In the genomic region with DNA sequence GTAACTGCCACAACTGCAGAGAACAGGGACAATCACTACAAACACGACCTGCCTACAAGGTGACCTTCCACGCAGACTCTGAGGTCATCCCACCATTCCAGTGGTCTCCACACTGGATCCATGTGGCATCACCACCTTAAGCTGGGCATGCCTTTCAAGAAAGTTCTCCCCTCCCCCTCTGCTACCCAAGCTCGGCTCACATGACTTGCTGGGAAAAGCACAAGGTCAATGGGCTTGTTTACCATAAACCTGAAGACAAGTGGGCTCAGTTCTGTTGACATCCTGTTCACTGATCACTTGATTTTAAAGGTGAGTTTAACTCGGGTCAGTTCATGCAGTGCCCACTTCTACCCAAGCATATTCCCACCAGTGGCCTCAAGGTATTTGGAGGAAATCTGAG, we compare ENCODE assay signal across 22 mouse cellular contexts. TPM values are rescaled to one million over a fixed set of nuclear protein-coding genes. Genes with fewer than 3 reads are reported as not detected.
DNase-seq lines count a peak whose midpoint lies in the region; ATAC-seq and TF ChIP-seq lines count a peak whose summit lies in the region.
"Had no signal": no experiment of that assay in that cellular context is flagged by ENCODE, and none has a peak within 500 bp of the region (broad histone marks: within the 10 kb centered on the region; RNA-seq: fewer than 3 reads in every experiment).

No protein-coding gene starts in this region.

- no peaks in the 10 kb centered on the region for H3K36me3 ChIP-seq in hindbrain, postnatal 0 days (ENCODE audit: insufficient read depth, low read length)
- no peaks in the 10 kb centered on the region for H3K36me3 ChIP-seq in hindbrain, embryonic 16.5 days (ENCODE audit: control insufficient read depth, insufficient read depth, low read length)
- H3K36me3 ChIP-seq in ES-E14 (ENCODE audit: control insufficient read depth, insufficient read depth, low read length, poor library complexity, severe bottlenecking) = no peaks in the 10 kb centered on the region
- H3K36me3 ChIP-seq: hindbrain, embryonic 12.5 days had no signal

- H3K4me3 ChIP-seq in hindbrain, postnatal 0 days (ENCODE audit: low read length) = no peak overlapping the region
- no peak overlapping the region for H3K4me3 ChIP-seq in hindbrain, embryonic 16.5 days (ENCODE audit: low read length)
- no peak overlapping the region for H3K4me3 ChIP-seq in layer of hippocampus, adult 2 months
- no peak overlapping the region for H3K4me3 ChIP-seq in ES-E14 (ENCODE audit: insufficient read depth in 1 of 2, low read depth in 1 of 2, low read length in 2 of 2, poor library complexity in 1 of 2, severe bottlenecking in 1 of 2)
- no peak overlapping the region for H3K4me3 ChIP-seq in olfactory bulb, adult 2 months (ENCODE audit: insufficient read depth, low read depth, low read length)
- H3K4me3 ChIP-seq: hindbrain, embryonic 12.5 days; intestine, embryonic 15.5 days had no signal

- ATAC-seq in hindbrain, postnatal 0 days = no peak
- ATAC-seq in hindbrain, embryonic 16.5 days = no peak
- ATAC-seq: intestine, embryonic 15.5 days had no signal

- 71% methylated on average over 4 of the region's 4 CpGs for WGBS in hindbrain, postnatal 0 days
- WGBS in hindbrain, embryonic 16.5 days = 68% methylated on average over 4 of the region's 4 CpGs
- 68% methylated on average over 4 of the region's 4 CpGs for WGBS in olfactory bulb, adult 2 months

- H3K4me1 ChIP-seq in hindbrain, postnatal 0 days (ENCODE audit: insufficient read depth, low read length) = 0 out of 2 replicates have a peak, but pooled peaks cover 7% of the 10 kb centered on the region
- no peaks in the 10 kb centered on the region for H3K4me1 ChIP-seq in hindbrain, embryonic 16.5 days (ENCODE audit: control insufficient read depth, insufficient read depth, low read depth, low read length)
- peaks cover 0 to 26% of the 10 kb centered on the region in 2 experiments; a peak in 2 of 4 replicates for H3K4me1 ChIP-seq in ES-E14 (ENCODE audit: control insufficient read depth in 2 of 2, insufficient read depth in 2 of 2, low read length in 2 of 2, poor library complexity in 1 of 2)
- peaks cover 8% of the 10 kb centered on the region; the same call in 1 of the 2 replicates for H3K4me1 ChIP-seq in olfactory bulb, adult 2 months (ENCODE audit: control insufficient read depth, insufficient read depth, low read length)
- H3K4me1 ChIP-seq: intestine, embryonic 15.5 days had no signal

- TF ChIP-seq CTCF in hindbrain, postnatal 0 days (IDR thresholded peaks at IDR 0.05; ENCODE audit: low read depth) = no peak
- no peak for TF ChIP-seq CTCF in layer of hippocampus, adult 2 months (conservative IDR thresholded peaks at IDR 0.05)
- no peak for TF ChIP-seq CTCF in olfactory bulb, adult 2 months (IDR thresholded peaks at IDR 0.05; ENCODE audit: insufficient read depth, low read depth, low read length)

- in situ Hi-C loops in ES-E14 (cut with MboI; ENCODE audit: low sequenced_read_pairs in 2 of 2, unreplicated experiment in 2 of 2) = no loop called here

- no peak for DNase-seq in hindbrain, postnatal 0 days (ENCODE audit: low spot score)
- no peak for DNase-seq in layer of hippocampus, adult 2 months (ENCODE audit: low spot score in 2 of 2)
- no peak for DNase-seq in layer of hippocampus, postnatal 36 days
- DNase-seq in ES-E14 (ENCODE audit: low read depth, low spot score) = no peak
- DNase-seq in adrenal gland, adult (ENCODE audit: inconsistent age in 2 of 2, low spot score in 1 of 2) = no peak
- DNase-seq: cerebellum, adult 8-10 months; gastrocnemius, postnatal 14 days; left cerebral cortex, postnatal 4 days; lung, embryonic 14.5 days; lung, postnatal 4 days; retina, postnatal 1 day; thymus, adult 2 months had no signal

- no peak overlapping the region for H3K9ac ChIP-seq in hindbrain, postnatal 0 days (replicated peaks; ENCODE audit: low read length)
- H3K9ac ChIP-seq in hindbrain, embryonic 16.5 days (ENCODE audit: low read depth, low read length) = no peak overlapping the region
- no peak overlapping the region for H3K9ac ChIP-seq in ES-E14 (ENCODE audit: insufficient read depth, low read depth, low read length, poor library complexity, severe bottlenecking)
- H3K9ac ChIP-seq: hindbrain, embryonic 12.5 days; intestine, embryonic 15.5 days; lung, embryonic 14.5 days had no signal

- H3K27me3 ChIP-seq in hindbrain, postnatal 0 days (ENCODE audit: insufficient read depth, low read length) = no peaks in the 10 kb centered on the region
- no peaks in the 10 kb centered on the region for H3K27me3 ChIP-seq in hindbrain, embryonic 16.5 days (replicated peaks; ENCODE audit: control insufficient read depth, insufficient read depth, low read length)
- H3K27me3 ChIP-seq: hindbrain, embryonic 12.5 days; intestine, embryonic 15.5 days had no signal

- no peak for TF ChIP-seq POLR2A in olfactory bulb, adult 2 months (IDR thresholded peaks at IDR 0.05; ENCODE audit: insufficient read depth, low read depth, low read length)

- no peaks in the 10 kb centered on the region for H3K9me3 ChIP-seq in hindbrain, postnatal 0 days (ENCODE audit: low read length)
- peaks cover 2% of the 10 kb centered on the region; the same call in 1 of the 2 replicates for H3K9me3 ChIP-seq in hindbrain, embryonic 16.5 days (ENCODE audit: control insufficient read depth, low read length)
- H3K9me3 ChIP-seq in ES-E14 (ENCODE audit: control insufficient read depth, insufficient read depth, low read depth, low read length) = no peaks in the 10 kb centered on the region
- H3K9me3 ChIP-seq: hindbrain, embryonic 12.5 days; intestine, embryonic 15.5 days had no signal

- peak overlapping the region; percentile 45; the same call in 1 of the 2 replicates for H3K27ac ChIP-seq in hindbrain, postnatal 0 days
- no peak overlapping the region for H3K27ac ChIP-seq in hindbrain, embryonic 16.5 days (ENCODE audit: low read depth, low read length)
- H3K27ac ChIP-seq in layer of hippocampus, adult 2 months = peak overlapping the region; percentile 78
- H3K27ac ChIP-seq in ES-E14 (ENCODE audit: insufficient read depth, low read depth, low read length, poor library complexity, severe bottlenecking) = 0 out of 2 replicates have a peak overlapping the region, but pooled peaks have one; percentile 29
- H3K27ac ChIP-seq in olfactory bulb, adult 2 months (ENCODE audit: insufficient read depth, low read depth, low read length) = 0 out of 2 replicates have a peak overlapping the region, but pooled peaks have one; percentile 7
- H3K27ac ChIP-seq: hindbrain, embryonic 12.5 days; intestine, embryonic 15.5 days had no signal

- no peak overlapping the region for H3K4me2 ChIP-seq in hindbrain, postnatal 0 days (ENCODE audit: low read depth, low read length)
- H3K4me2 ChIP-seq in hindbrain, embryonic 16.5 days (ENCODE audit: low read length) = no peak overlapping the region
- H3K4me2 ChIP-seq: hindbrain, embryonic 12.5 days; intestine, embryonic 15.5 days; lung, embryonic 14.5 days had no signal

TF ChIP-seq in ES-E14, 5 proteins besides CTCF, POLR2A, EP300 and RAD21:
- TF ChIP-seq ZC3H11A (IDR thresholded peaks at IDR 0.05; ENCODE audit: borderline replicate concordance, low read depth, low read length) (no peak), MAFK (IDR thresholded peaks at IDR 0.05; ENCODE audit: insufficient read depth, low read depth, low read length) (no peak), HCFC1 (IDR thresholded peaks at IDR 0.05; ENCODE audit: borderline replicate concordance, insufficient read depth, low read length) (no peak), ZNF384 (IDR thresholded peaks at IDR 0.05; ENCODE audit: low read depth, low read length) (no peak), CHD2 (IDR thresholded peaks at IDR 0.05; ENCODE audit: low read depth, low read length) (no peak)

RNA-seq across cellular contexts. Expression of gene Acss1, which starts 8.3 kb away (rescaled TPM):
- 33.0 and 43.5 TPM in 2 replicates for total RNA-seq in hindbrain, postnatal 0 days (2014; rRNA removed)
- polyA plus RNA-seq in hindbrain, postnatal 0 days (2015; fragmentation: Nextera tagmentation; extraction: Ambion mirVana) = 17.0 and 17.6 TPM in 2 replicates
- 22.1 and 24.4 TPM in 2 replicates for polyA plus RNA-seq in hindbrain, embryonic 16.5 days (2015; fragmentation: Nextera tagmentation; extraction: Ambion mirVana)
- total RNA-seq in layer of hippocampus, adult 2 months (2021) = 10 to 100 TPM; 26.4 to 26.8 TPM
- total RNA-seq in layer of hippocampus, postnatal 36 days (2021) = 10 to 100 TPM; 22.7 to 29.9 TPM
- total RNA-seq in ES-E14 (2012; rRNA removed) = 3.2 and 4.0 TPM in 2 replicates
- polyA plus RNA-seq in olfactory bulb, adult 2 months (2012; ENCODE audit: insufficient read depth, insufficient read length, low replicate concordance, missing spikeins) = not detected in 2 replicates

RNA-seq across cellular contexts. Expression of gene Vsx1, which starts 29.1 kb away (rescaled TPM):
- total RNA-seq in hindbrain, postnatal 0 days (2014; rRNA removed) = 0.26 TPM in 1 of 2 replicates, not detected in the other
- 0.10 and 0.13 TPM in 2 replicates for polyA plus RNA-seq in hindbrain, postnatal 0 days (2015; fragmentation: Nextera tagmentation; extraction: Ambion mirVana)
- polyA plus RNA-seq in hindbrain, embryonic 16.5 days (2015; fragmentation: Nextera tagmentation; extraction: Ambion mirVana) = 0.06 and 0.09 TPM in 2 replicates
- total RNA-seq in layer of hippocampus, adult 2 months (2021) = under 1 TPM in 1 of 2 experiments, not detected in 1; 0.12 TPM
- total RNA-seq in layer of hippocampus, postnatal 36 days (2021) = under 1 TPM in 1 of 2 experiments, not detected in 1; 0.10 TPM
- total RNA-seq in ES-E14 (2012; rRNA removed) = 0.13 TPM in 1 of 2 replicates, not detected in the other
- polyA plus RNA-seq in olfactory bulb, adult 2 months (2012; ENCODE audit: insufficient read depth, insufficient read length, low replicate concordance, missing spikeins) = not detected in 2 replicates
- total RNA-seq: adrenal gland, adult 18-20 months; gastrocnemius, postnatal 14 days; layer of hippocampus, adult 18-20 months; liver, adult 2 months had no signal
- polyA plus RNA-seq: G1E; heart, embryonic 16.5 days; intestine, embryonic 15.5 days; liver, adult 2 months; lung, embryonic 14.5 days; stomach, embryonic 16.5 days; thymus, adult 2 months had no signal

RNA-seq across cellular contexts. Expression of gene Apmap, which starts 51.7 kb away (rescaled TPM):
- total RNA-seq in hindbrain, postnatal 0 days (2014; rRNA removed) = 31.1 and 32.6 TPM in 2 replicates
- polyA plus RNA-seq in hindbrain, postnatal 0 days (2015; fragmentation: Nextera tagmentation; extraction: Ambion mirVana) = 55.6 and 61.6 TPM in 2 replicates
- 43.9 and 44.0 TPM in 2 replicates for polyA plus RNA-seq in hindbrain, embryonic 16.5 days (2015; fragmentation: Nextera tagmentation; extraction: Ambion mirVana)
- total RNA-seq in layer of hippocampus, adult 2 months (2021) = 10 to 100 TPM; 56.7 to 57.2 TPM
- 10 to 100 TPM; 49.4 to 58.6 TPM for total RNA-seq in layer of hippocampus, postnatal 36 days (2021)
- total RNA-seq in ES-E14 (2012; rRNA removed) = 35.0 and 44.0 TPM in 2 replicates
- polyA plus RNA-seq in olfactory bulb, adult 2 months (2012; ENCODE audit: insufficient read depth, insufficient read length, low replicate concordance, missing spikeins) = not detected in 2 replicates
